Mouse (Mus musculus) adrenal gland (tissue): ENCODE results near the gene Zfp773.

Experiments used
- intact Hi-C: fragments of 180-260 bp; cut with DNase I; formaldehyde crosslinking; loops from one replicate; pipeline ENCODE4 v1.15.1; 2025
- long read RNA-seq, 2 experiments: library from polyadenylated mRNA; unstranded; transcript quantifications; one replicate each; pipeline ENCODE4 v2.0.0; 2020; ENCODE audit warnings: borderline replicate concordance in 1 of 2; ENCODE audit not compliant: insufficient replicate concordance in 1 of 2

The Zfp773 gene
- long read RNA-seq, experiment 1, partial matches to known transcripts: 0 of 2 reads
- long read RNA-seq, experiment 1, other reads (novel, unspliced or antisense): 2 of 2 reads
- long read RNA-seq, experiment 2: 0 reads

DNA sequence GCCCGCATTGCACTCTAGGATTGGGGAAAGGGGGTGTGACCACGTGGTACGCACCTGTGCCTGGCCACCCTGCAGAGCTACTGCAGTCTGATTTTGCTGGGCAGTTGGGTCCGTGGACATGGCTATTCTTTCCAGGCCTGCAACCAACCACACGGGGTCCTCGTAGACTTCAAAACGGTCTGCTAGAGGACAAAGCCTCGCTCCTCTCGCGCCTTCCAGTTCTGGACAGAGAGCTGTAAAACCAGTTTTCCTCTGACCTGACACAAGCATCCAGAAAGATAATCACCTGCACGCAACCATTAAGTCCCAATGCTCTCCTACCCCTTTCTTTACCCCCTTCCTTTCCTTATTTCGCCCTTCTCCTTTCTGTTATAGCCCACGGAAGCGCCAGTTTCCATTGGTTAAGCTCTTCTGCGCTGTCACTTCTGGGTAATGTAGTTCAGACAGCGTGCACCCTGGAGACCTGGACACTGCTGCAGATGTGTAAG is at the start of gene Zfp773:
Gene Zfp773 (minus strand): TSS at position 377 of the 488 bp plus-strand sequence.
- intact Hi-C loops: loop anchor here (10.0 kb wide), 1 partner anchor 148 kb away; no protein-coding TSS in a partner anchor

DNA sequence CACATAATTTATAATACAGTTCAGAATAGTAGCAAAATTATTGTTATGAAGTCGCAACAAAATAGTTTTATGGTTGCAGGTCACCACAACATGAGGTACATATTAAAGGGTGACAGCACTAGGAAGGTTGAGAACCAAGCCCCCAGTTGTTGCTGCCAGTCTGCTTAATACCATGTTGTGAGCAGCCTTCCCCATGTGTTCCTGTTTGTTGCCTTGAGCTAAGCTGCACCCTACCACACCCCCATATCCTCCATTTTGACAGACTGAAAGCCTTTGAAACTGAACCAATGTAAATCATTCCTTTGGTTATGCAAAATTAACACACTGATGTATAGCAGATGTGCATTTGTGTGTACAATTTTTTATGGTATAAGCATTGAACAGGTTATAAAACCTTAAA is 49.3 kb upstream of the Zfp773 start:
- intact Hi-C loops: loop anchor here (2.0 kb wide), 1 partner anchor 15 kb away; the partner anchor contains the start of gene Zfp418

DNA sequence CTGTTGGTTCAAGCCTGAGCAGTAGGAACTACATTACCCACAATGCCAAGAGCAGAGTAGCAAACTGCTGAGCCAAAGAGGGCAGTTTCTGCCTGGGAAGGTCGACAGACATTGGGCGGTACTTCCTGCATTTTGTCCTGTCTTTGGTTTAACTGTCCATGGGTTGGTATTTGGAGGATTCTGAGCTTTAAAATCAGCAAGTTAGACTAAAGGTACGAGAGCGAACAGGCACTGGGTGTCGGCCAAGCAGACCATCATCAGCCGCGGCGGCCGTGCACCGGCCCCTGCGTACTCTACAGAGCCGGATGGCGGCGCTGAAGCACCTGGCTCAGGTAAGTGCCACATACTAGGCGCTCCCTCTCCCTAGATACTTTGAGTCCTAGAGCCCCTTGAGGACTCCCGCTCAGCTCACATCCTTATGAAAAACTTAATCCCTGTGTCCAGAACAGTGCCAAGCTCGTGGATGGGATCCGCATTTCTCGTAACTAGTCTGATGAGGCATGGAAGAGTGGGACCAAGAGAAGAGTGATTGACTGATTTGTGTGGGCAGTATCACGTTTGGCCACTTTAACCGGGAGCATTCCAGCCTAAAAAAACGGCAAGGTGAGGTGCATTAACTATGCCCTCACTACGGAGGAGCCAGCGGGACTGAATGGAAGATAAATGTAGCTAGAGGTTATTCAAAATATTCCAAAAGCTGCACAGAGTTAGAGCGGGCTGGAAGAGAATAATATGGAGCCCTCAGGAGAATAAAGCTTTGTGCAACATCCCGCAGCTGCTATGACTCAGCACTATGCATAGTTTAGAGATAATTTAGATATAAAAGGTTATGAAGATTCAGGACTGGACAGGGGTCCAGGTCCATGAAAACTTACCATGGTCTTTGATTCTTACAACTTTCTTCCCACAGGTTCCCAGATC is 34.9 kb upstream of the Zfp773 start, which contains the start of gene Zfp418:
Gene Zfp418 (plus strand): TSS at position 104 of the 921 bp plus-strand sequence.
- intact Hi-C loops: loop anchor here (2.0 kb wide), 1 partner anchor 15 kb away; no protein-coding TSS in a partner anchor

DNA sequence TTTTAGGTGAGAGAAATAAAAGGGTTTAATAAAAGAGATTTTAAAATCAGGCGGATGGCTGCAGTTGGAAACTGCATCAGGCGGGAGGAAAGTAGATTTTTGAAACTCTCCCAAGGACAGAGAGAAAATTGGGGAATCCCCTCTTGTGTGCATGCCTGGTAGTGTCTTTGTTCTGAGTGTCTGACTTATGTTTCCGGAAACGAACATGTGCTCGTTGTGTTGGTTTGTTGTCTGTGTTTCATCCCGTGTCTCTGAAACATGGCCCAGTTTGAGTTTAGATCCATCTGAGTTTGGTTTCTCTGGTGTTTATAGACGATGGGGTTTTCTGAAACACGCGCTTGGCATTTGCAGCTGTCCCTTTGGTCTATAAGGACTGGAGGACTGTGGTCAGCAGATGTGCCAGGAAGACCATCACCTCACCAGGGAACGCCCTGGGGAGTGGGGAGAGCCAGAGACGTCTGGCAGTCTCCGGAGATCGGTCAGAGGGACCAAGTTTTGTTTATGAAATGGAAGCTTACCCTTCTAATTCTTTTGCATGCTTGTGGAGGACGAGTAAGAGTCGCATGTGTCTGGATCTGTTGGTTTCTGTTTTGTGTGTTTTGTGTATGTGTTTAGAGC is 9.5 kb upstream of the Zfp773 start:
- intact Hi-C loops: no loop called here

DNA sequence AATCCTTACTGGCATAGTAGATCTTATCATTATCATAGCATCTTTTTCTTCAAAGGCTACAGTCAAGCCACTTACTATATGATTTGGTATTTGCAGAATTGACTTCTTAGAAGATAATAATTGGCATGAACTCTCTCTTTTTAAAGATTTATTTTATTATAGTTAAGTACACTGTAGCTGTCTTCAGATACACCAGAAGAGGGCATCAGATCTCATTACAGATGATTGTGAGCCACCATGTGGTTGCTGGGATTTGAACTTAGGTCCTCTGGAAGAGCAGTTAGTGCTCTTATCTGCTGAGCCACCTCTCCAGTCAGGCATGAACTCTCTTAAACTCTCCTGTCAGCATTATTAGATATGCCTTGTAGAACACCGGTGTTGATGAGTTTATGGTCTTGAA is 7.7 kb upstream of the Zfp773 start:
- intact Hi-C loops: no loop called here

DNA sequence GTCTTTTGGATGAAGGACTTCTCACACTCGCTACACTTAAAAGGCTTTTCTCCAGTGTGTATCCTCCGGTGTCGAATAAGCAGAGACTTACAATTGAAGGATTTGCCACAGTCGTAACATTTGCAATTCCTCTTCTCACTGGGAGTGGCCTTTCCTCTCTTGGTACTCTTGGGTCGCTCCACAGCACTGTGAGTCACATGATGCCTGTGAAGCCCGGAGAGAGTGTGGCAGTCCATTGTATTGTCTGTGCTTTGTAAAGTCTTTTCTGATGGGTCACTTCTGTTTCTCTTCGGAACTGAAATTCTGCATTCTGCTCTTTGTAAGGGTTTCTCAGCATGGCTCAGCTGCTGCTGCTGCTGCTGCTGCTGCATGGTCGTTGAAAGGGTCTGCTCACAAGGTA is 3.8 kb downstream of the Zfp773 start:
- intact Hi-C loops: loop anchor here (10.0 kb wide), 1 partner anchor 152 kb away; no protein-coding TSS in a partner anchor

DNA sequence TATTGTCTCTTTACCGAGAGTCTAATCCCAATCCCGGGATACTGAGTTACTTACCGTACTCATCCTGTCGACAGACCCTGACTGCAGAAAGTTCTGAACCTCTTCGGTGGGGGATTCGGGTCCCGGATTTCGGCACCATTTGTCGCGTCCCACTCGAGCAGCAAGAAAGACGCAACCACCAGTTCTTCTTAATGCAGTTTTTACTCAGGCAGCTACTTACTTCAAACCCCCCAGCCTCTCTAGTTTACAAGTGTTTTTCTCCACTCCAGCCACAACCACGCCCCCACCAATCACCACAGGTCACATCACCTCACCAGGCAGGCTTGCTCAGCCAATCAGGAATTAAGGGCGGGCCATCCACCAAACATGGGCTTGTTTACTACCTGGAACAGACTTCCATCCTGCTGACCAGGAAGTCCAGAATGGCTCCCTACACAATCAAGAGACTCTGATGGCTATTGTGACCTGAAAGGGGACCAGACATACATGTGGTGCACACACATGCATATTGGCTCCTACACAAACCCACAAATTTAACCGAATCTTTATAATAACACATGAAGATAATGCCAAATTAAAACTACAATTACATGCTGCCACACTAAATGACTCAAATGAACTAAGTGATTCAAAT is 5.9 kb downstream of the Zfp773 start:
- intact Hi-C loops: loop anchor here (10.0 kb wide), 1 partner anchor 154 kb away; no protein-coding TSS in a partner anchor

DNA sequence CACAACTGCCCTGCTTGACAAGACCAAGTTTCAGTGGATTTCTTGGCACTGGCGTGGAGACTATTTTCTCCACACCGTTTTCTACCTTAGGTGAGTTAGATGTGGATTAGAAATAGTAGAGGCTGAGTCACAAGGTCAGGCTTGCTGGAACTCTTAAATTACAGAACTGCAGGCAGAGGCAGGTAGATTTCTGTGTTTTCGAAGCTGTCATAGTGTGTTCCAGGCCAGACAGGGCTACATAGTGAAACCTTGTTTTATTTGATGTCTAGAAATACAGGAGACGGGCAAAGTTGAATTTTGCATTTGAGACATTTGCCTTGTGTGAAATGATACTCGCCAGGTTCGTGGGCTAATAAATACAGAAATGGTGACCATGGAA is 15.0 kb downstream of the Zfp773 start:
- intact Hi-C loops: no loop called here

DNA sequence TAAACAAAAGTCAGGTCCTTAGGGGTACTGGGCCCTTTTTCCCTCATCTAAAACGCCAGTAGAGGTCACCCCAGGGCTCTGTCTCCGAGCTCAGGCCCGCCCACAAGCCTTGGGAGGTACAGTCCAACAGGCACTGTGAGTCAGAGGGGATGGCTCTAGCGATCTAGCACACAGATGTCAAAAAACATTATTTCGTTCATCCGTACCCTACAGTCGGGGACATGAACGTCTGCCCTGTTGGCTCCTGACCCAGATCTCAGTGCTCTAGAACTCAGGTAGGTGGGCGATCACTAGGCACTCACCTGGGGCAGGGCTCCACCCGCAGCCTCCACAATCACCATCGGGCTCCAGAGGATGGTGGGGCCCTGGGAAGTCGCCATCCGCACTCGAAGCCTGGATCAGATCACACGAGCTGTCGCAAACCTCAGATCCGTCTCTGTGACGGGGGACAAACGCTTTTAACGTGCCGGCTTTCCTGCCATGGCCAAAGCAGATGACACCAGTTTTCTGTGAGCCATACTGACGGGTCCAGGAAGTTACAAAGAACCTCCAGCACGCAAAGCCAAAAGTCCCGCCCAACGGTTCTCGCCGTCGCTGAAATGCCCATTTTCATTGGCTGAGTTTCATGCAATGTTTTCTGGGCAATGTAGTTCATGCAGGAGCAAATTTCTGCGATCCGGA is 15.5 kb downstream of the Zfp773 start, which contains the start of gene Zfp954:
Gene Zfp954 (minus strand): TSS at position 568 of the 681 bp plus-strand sequence.
- intact Hi-C loops: no loop called here

DNA sequence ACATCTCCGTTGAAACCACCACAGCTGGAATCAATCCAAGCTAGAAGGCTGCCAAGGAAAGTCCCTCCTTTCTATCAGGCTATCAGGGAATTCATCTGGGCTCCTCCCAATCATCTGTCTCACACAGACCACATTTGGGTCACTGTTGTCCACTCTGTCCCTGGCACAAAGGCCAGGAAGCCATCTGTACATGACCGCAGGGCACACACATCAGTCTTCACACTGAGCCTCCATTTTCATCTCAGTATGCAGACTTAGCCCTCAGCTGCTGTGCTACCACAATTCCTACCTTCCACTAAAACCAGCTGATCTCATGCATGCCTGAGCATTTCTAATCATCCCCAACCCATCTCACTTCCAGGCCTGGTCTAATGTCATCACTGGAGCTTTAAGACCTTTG is 18.1 kb downstream of the Zfp773 start:
- intact Hi-C loops: no loop called here

DNA sequence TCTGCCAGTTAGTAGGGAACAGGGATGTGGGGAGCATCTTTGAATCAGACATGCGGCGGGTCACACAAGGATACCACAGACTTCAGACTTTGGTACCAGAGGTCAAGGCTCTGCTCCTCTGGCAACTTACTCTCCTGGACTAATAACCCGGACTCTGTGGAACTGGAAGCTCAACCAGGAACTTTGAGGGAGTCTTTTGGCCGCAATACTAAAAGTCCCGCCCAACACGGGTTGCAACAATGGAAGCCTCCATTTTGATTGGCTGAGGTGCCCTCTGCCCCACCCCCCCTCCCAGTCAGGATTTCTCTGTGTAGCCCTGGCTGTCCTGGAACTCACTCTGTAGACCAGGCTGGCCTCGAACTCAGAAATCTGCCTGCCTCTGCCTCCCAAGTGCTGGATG is 28.1 kb downstream of the Zfp773 start:
- intact Hi-C loops: no loop called here
